Mouse (Mus musculus) neural tube, embryonic 11.5 days (tissue): Measurements from ENCODE around the gene Palmd. TPM values are rescaled to one million over a fixed set of nuclear protein-coding genes. Genes with fewer than 3 reads are reported as not detected.

ENCODE experiments used
- ATAC-seq: fragments of 200-750 bp; cut with Nextera tagmentation; 2 replicates; pipeline ENCODE4 v1.8.0; 2017; ENCODE audit warnings: moderate number of reproducible peaks, mild to moderate bottlenecking, moderate TSS enrichment, moderate library complexity; ENCODE audit not compliant: insufficient read depth, low FRiP score, low TSS enrichment
- DNase-seq: peaks from one replicate; pipeline ENCODE4 v3.0.0-alpha.2; 2015; ENCODE audit warnings: low spot score
- H3K27ac ChIP-seq: fragments of 300-500 bp; sonication (generic); 2 replicates; pipeline ENCODE4 v1.5.1; 2014; ENCODE audit warnings: low read depth, mild to moderate bottlenecking, low read length
- H3K27me3 ChIP-seq: fragments of 300-500 bp; sonication (generic); 2 replicates; pipeline ENCODE4 v1.6.1; 2014; ENCODE audit warnings: mild to moderate bottlenecking, low read length, mixed read lengths; ENCODE audit not compliant: control insufficient read depth, insufficient read depth
- H3K36me3 ChIP-seq: fragments of 300-500 bp; sonication (generic); 2 replicates; pipeline ENCODE4 v1.6.1; 2014; ENCODE audit warnings: mild to moderate bottlenecking, low read length, moderate library complexity, mixed read lengths; ENCODE audit not compliant: control insufficient read depth, insufficient read depth
- H3K4me1 ChIP-seq: fragments of 300-500 bp; sonication (generic); 2 replicates; pipeline ENCODE4 v1.6.1; 2014; ENCODE audit warnings: low read length, mixed read lengths; ENCODE audit not compliant: control insufficient read depth, insufficient read depth
- H3K4me2 ChIP-seq: fragments of 300-500 bp; sonication (generic); 2 replicates; pipeline ENCODE4 v1.6.1; 2014; ENCODE audit warnings: low read depth, mild to moderate bottlenecking, moderate library complexity
- H3K4me3 ChIP-seq: fragments of 300-500 bp; sonication (generic); 2 replicates; pipeline ENCODE4 v1.5.1; 2014; ENCODE audit warnings: low read depth, low read length
- H3K9ac ChIP-seq: fragments of 300-500 bp; sonication (generic); 2 replicates; pipeline ENCODE4 v1.6.1; 2014; ENCODE audit warnings: mild to moderate bottlenecking, low read length
- H3K9me3 ChIP-seq: fragments of 300-500 bp; sonication (generic); 2 replicates; pipeline ENCODE4 v1.6.1; 2016; ENCODE audit warnings: low read length; ENCODE audit not compliant: control insufficient read depth
- WGBS: fragments of 180-500 bp; shearing (Covaris S2); extraction: QIAGEN DNeasy Blood & Tissue Kit; methylation state at CpG from one replicate; pipeline ENCODE4 v1.1.7; 2014; 5-methylcytosine and 5-hydroxymethylcytosine counted together
- polyA plus RNA-seq: library from polyadenylated mRNA; unstranded; fragments of >200 nt; fragmentation: Nextera tagmentation; extraction: Ambion mirVana; gene quantifications from 2 replicates; pipeline ENCODE4 v1.2.1, GENCODE M21; 2014

Palmd gene
- polyA plus RNA-seq, 1 experiment from 2014 or later = 8.3 TPM

GRCm38 (mm10) chr3:116892872-116893271 is 75.9 kb downstream of the Palmd start:
- Histone ChIP-seq H3K36me3 (no peaks in the 10 kb centered on the region; the same call in 1 of the 2 replicates), H3K4me3 (no peak overlapping the region), H3K27me3 (no peaks in the 10 kb centered on the region), H3K9ac (no peak overlapping the region), H3K9me3 (no peaks in the 10 kb centered on the region), H3K4me1 (no peaks in the 10 kb centered on the region), H3K4me2 (no peak overlapping the region), H3K27ac (no peak overlapping the region)
- DNase-seq (no peak), ATAC-seq (no peak)
- 83% methylated on average over 9 of the region's 9 CpGs for WGBS

- Histone ChIP-seq H3K9me3 (no peaks in the 10 kb centered on the region), H3K9ac (no peak overlapping the region), H3K4me1 (no peaks in the 10 kb centered on the region), H3K4me2 (no peak overlapping the region), H3K27ac (no peak overlapping the region), H3K27me3 (no peaks in the 10 kb centered on the region), H3K36me3 (no peaks in the 10 kb centered on the region; the same call in 1 of the 2 replicates), H3K4me3 (no peak overlapping the region)
- no peak for ATAC-seq
- 96% methylated on average over 6 of the region's 6 CpGs for WGBS
- DNase-seq = no peak
Measured at GRCm38 (mm10) chr3:116892206-116892563, 76.6 kb downstream of the Palmd start.

GRCm38 (mm10) chr3:116891436-116892205 is 77.2 kb downstream of the Palmd start:
- no peaks in the 10 kb centered on the region for H3K27me3 ChIP-seq
- no peaks in the 10 kb centered on the region for H3K4me1 ChIP-seq
- no peak for ATAC-seq
- no peak for DNase-seq
- no peaks in the 10 kb centered on the region for H3K9me3 ChIP-seq
- 80% methylated on average over 17 of the region's 17 CpGs for WGBS
- H3K9ac ChIP-seq = no peak overlapping the region
- no peaks in the 10 kb centered on the region for H3K36me3 ChIP-seq
- no peak overlapping the region for H3K27ac ChIP-seq
- H3K4me2 ChIP-seq = no peak overlapping the region
- no peak overlapping the region for H3K4me3 ChIP-seq

- DNase-seq = no peak
- no peaks in the 10 kb centered on the region for H3K4me1 ChIP-seq
- H3K4me2 ChIP-seq = no peak overlapping the region
- no peaks in the 10 kb centered on the region for H3K27me3 ChIP-seq
- H3K9me3 ChIP-seq = no peaks in the 10 kb centered on the region
- no peak overlapping the region for H3K9ac ChIP-seq
- no peak overlapping the region for H3K27ac ChIP-seq
- no peak overlapping the region for H3K4me3 ChIP-seq
- ATAC-seq = no peak
- WGBS = 94% methylated on average over 4 of the region's 4 CpGs
- H3K36me3 ChIP-seq = no peaks in the 10 kb centered on the region
Measured at GRCm38 (mm10) chr3:116890576-116890975, 78.2 kb downstream of the Palmd start.

- DNase-seq (no peak), ATAC-seq (no peak)
- Histone ChIP-seq H3K4me3 (no peak overlapping the region), H3K27ac (no peak overlapping the region), H3K4me2 (no peak overlapping the region), H3K36me3 (no peaks in the 10 kb centered on the region), H3K9ac (no peak overlapping the region), H3K27me3 (no peaks in the 10 kb centered on the region), H3K9me3 (no peaks in the 10 kb centered on the region), H3K4me1 (no peaks in the 10 kb centered on the region)
- WGBS = 90% methylated on average over 7 of the region's 7 CpGs
Measured at GRCm38 (mm10) chr3:116889358-116889757, 79.4 kb downstream of the Palmd start.

GRCm38 (mm10) chr3:116884941-116885340 is 83.8 kb downstream of the Palmd start:
- Histone ChIP-seq H3K4me3 (no peak overlapping the region), H3K9me3 (no peaks in the 10 kb centered on the region), H3K27ac (no peak overlapping the region), H3K27me3 (no peaks in the 10 kb centered on the region), H3K9ac (no peak overlapping the region), H3K36me3 (no peaks in the 10 kb centered on the region), H3K4me1 (no peaks in the 10 kb centered on the region), H3K4me2 (no peak overlapping the region)
- no peak for ATAC-seq
- DNase-seq = no peak
- WGBS = 92% methylated on average over 8 of the region's 8 CpGs

GRCm38 (mm10) chr3:116882221-116882960 is 86.4 kb downstream of the Palmd start:
- Histone ChIP-seq H3K27me3 (no peaks in the 10 kb centered on the region), H3K4me2 (no peak overlapping the region), H3K4me3 (no peak overlapping the region), H3K36me3 (no peaks in the 10 kb centered on the region), H3K9ac (no peak overlapping the region), H3K4me1 (no peaks in the 10 kb centered on the region), H3K9me3 (no peaks in the 10 kb centered on the region), H3K27ac (no peak overlapping the region)
- no peak for DNase-seq
- WGBS = 83% methylated on average over 14 of the region's 14 CpGs
- no peak for ATAC-seq

- H3K36me3 ChIP-seq = no peaks in the 10 kb centered on the region
- H3K9me3 ChIP-seq = no peaks in the 10 kb centered on the region
- ATAC-seq (no peak), DNase-seq (no peak)
- H3K4me1 ChIP-seq = no peaks in the 10 kb centered on the region
- no peaks in the 10 kb centered on the region for H3K27me3 ChIP-seq
- H3K27ac ChIP-seq = no peak overlapping the region
- no peak overlapping the region for H3K4me2 ChIP-seq
- WGBS = 75% methylated on average over 3 of the region's 3 CpGs
- no peak overlapping the region for H3K9ac ChIP-seq
- no peak overlapping the region for H3K4me3 ChIP-seq
Measured at GRCm38 (mm10) chr3:116870372-116870771, 98.4 kb downstream of the Palmd start.
